Mouse (Mus musculus): Measurements from ENCODE around the gene Rara.
"Not testable (repeated sequence)": the region's sequence is repeated elsewhere in the genome, so short reads cannot be mapped to it uniquely, and the experiment has no call there.

Gene Rara

DNA sequence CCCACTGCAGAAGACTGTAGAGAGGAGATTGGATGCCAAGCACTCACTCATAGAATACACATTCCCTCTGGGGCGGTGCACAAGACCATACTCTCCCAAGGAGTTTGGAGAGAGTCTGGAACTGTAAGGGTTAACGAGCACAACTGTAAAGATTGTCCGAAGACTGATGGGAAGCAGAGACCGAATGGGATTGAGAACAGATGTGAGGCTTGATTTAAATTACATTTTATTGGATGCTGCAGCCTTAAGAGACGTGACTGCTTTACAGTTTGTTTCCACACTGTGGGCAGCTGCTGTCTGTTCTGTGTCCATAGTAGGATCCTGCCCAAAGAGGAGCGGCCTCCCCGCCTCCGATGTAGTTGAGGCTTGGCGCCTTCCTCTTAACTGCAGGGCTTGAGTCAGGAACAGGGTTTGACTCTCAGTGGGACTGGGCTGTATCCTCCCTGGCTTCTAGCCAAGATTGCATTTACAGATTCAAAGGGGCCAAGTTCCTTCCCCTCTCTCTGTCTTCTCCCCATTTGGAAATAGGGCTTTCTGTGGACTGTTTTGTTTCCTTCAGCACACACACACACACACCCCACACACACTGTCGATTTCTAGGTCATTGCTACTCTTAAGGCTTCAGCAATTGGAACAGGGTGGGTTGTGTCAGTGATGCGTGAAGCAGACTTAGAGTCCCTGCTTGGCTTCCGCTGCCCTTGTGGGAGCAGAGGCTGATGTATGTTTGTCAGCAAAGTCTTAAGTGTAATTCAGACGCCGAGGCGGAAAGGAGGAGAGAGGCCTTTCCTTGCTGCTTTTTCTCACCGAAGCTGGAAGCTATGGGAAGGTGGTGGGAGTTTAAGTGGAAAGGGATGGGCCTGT is 4.5 kb upstream of the Rara start:
- DNase-seq (ENCODE audit: low spot score in 2 of 2), result not testable (repeated sequence)

- DNase-seq (ENCODE audit: low spot score in 2 of 2), result no peak
Measured at GRCm38 (mm10) chr11:98924633-98925175, 2.9 kb upstream of the Rara start.

GRCm38 (mm10) chr11:98925265-98925721 is 2.3 kb upstream of the Rara start:
- peak; percentile 79 to 82 for DNase-seq (ENCODE audit: low spot score in 2 of 2)

DNA sequence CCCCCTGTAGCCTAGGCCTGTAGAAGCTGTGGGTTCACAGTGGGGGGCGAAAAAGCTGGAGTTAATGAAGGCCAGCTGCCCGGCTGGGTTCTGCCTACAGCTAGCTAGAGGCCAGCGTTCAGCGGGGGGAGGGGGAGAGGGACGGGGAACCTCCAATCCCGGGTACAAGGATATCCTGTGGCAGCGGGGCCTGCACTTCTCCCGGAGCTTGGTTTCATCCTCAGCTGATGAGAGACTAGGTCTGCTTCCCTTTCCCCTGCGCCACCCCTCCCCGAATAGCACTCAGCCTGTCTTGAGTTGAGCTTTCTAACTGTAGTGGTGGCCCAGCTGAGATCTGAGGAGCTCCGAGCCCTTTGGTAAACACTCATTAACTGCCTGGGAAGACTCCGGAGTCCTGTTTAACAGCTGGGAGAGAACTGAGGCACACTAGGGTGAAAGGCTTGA is 1.7 kb upstream of the Rara start:
- peak in 1 of 2 experiments; percentile 62 for DNase-seq (ENCODE audit: low spot score in 2 of 2)

GRCm38 (mm10) chr11:98926553-98926952 is 1.1 kb upstream of the Rara start:
- DNase-seq (ENCODE audit: low spot score in 2 of 2), result no peak

DNA sequence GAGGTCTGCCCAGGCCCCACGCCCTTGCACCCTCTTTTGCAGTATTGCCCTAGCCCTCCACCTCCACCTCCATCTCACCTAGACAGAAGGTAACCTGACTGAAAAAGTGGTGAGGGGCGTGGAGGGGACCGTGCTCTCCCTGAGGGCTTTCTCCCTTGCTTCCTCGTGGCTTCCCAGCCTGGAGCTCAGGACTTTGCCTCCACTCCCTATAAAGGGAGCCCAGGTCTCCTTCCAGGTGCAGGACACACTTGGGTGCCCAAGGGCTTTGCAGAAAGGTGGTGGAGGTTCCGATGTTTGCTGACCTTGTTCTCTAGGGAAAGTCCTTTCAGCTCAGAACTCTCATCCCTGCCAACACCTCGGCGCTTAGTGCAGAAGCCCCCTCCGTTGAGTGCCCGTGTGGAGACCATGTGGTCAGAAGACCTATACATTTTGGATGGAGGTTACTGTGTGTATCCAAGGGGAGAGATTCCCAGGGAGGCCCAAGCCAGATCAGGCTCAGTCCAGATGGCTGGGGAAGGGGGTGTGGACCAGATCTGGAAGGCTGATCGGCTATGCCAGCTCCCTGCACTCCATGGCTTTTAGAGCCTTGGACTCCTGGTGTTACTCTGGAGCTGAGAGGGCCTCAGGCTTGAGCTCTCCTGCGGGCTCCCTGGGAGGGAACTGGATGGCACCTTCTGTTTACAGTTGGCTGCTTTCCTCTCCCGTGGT is 722 bp downstream of the Rara start:
- DNase-seq (ENCODE audit: low spot score in 2 of 2), result no peak

DNA sequence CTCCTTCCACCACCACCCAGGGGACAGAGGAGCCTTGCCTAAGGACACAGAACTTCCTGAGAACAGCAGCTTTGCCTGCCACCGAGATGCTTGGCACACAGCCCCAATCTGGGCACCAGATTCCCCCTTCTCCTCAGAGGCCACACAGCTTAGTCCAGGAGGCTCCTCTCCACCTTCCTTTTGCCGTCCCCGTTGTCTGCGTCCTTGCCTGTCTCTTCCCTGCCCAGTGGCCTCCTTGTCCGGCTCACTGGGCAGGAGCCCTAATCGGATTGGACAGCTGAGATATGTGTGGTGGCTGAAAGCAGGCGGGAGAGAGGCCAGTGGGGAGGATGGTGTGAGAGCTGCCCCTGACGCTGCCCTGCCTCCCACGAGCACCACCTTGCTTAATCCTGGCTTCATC is 1.9 kb downstream of the Rara start:
- no peak for DNase-seq (ENCODE audit: low spot score in 2 of 2)

GRCm38 (mm10) chr11:98930127-98930601 is 2.5 kb downstream of the Rara start:
- no peak for DNase-seq (ENCODE audit: low spot score in 2 of 2)

DNA sequence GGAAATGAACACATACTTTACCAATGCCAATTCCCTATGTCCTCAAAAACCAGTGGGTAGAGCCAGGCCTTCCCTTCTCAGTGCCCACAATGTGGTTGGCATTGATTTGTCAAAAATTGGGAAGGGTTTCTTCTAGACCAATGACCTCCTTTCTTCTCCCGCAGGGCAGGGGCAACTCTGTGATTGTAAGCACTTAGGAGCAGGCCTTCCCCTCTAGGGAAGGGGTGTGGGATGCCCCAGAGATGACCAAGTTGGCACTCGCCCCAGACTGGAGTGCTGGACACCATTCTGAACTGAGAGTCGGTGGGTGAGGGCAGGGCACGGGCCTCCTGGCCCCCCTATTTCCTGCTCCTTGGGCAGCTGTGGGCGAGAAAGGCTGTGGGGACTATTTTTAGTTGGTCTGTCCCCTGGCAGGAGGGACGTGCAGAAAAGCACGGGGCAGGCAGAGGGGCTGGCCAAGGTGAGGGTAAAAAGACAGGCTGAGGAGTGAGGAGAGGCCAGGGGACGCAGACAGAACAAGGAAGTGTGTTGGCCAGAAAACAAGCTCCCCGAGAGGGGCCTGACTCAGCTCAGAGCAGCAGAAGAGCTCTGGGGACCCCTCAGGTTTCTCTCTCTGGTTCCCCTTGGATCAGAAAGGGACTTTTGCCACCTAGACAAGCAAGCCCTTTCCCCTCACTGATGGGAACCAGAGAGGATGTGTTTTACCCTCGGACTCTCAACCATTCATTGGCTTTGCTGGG is 3.3 kb downstream of the Rara start:
- no peak for DNase-seq (ENCODE audit: low spot score in 2 of 2)

DNA sequence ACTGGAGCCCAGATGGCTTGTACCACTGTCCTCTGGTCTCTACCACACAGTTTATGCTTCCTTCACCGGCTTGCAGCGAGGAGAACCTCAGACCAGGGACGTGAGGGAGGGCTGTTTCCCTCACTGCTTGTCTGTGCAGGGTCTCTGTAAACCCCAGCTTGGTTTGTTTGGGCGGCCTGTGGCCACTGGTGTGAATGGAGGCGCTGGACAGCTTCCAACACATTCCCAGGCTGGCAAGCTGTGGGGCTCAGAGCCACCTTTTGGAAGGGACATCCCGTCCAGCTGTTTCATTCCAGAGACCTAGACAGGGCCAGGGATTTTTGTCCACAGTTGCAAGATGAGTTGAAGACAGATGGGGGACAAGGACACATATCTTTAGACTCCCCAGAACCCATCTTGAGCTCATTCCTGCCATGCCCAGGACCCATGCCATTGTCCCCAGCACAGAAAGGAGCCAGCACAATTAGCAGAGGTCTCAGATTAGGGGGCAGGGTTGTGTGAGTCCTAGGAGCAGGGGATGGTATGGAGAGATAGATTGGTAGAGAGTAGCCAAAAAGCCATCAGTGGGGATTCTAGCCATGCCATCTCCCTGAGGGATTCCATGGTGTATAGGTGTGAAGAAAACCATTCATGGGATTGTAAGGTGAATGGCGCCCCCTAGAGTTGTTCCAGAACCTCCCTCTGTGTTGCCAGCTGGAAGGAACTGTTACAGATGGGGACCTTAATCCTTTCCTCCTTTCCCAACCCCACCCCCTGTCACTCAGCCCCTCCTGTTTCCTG is 4.1 kb downstream of the Rara start:
- peak; percentile 70 to 71 for DNase-seq (ENCODE audit: low spot score in 2 of 2)

- DNase-seq (ENCODE audit: low spot score in 2 of 2), result peak in 1 of 2 experiments; percentile 41
Measured at GRCm38 (mm10) chr11:98932293-98933091, 4.9 kb downstream of the Rara start.

- peak; percentile 68 for DNase-seq (ENCODE audit: low spot score in 2 of 2)
Measured at GRCm38 (mm10) chr11:98933151-98933550, 5.5 kb downstream of the Rara start.

- DNase-seq (ENCODE audit: low spot score in 2 of 2), result not testable (repeated sequence)
Measured at GRCm38 (mm10) chr11:98933847-98934246, 6.2 kb downstream of the Rara start.

DNA sequence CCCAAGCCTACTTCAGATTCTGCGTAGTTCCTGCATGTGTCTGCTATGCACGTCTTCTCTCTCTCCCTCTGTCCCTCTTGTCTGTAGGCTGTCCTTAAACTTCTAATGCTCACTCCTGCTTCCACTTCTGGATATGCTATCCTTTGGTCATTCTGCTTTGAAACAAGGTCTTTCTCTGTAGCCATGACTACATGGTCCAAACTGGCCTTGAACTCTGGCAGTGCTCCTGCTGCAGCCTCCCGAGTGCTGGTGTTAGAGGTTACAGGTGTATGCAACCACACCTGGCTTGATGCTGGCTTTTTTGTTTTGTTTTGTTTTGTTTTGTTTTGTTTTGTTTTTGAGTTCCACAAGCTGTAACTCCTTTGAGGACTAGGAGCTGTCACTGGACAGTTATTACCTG is 6.7 kb downstream of the Rara start:
- DNase-seq (ENCODE audit: low spot score in 2 of 2), result no peak

DNA sequence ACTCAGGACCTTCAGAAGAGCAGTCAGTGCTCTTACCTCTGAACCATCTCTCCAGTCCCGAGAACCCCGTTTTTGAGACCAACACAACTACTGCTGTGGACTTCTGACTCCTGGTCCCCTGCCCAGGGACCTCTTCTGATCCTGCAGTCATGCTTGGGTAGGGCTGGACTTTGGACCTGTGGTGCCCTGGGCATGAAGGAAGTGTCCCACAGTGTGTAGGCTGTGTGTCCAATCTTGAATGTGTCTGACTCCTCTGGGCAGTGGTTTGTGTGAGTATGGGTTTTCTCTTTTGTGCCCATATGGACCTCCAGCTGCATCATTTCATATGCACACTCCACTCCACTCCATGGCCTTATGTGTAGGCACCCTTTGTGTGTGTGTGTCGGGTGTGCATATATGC is 7.5 kb downstream of the Rara start:
- DNase-seq (ENCODE audit: low spot score in 2 of 2), result peak in 1 of 2 experiments; percentile 24

- DNase-seq (ENCODE audit: low spot score in 2 of 2), result peak in 1 of 2 experiments; percentile 43
Measured at GRCm38 (mm10) chr11:98936170-98936569, 8.6 kb downstream of the Rara start.

GRCm38 (mm10) chr11:98936606-98937409 is 9.2 kb downstream of the Rara start:
- DNase-seq (ENCODE audit: low spot score in 2 of 2), result peak in 1 of 2 experiments; percentile 33

DNA sequence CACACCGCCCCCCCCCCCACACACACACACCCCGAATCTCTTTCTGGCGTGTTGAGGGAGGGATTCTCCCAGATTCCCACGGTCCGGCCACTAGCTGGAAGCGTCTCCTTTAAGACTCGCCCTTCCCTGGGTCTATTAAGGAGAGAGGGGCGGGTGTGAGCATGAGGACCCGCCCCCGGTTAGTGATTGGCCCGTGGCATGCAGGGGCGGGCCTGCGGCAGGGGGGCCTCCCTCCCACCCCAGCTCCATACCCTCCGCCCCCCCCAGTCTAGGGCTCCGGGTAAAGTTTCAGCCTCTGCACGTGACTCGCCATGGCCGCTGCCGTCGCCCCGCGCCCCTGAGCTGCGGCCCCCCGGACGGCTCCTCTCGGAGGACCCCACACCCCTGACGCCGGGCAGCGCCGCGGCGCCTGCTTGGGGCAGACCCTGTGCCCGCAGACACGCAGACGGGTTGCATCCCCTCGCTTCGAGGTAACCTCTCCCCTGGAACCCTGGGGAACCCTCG is 9.8 kb downstream of the Rara start:
- peak; percentile 85 to 90 for DNase-seq (ENCODE audit: low spot score in 2 of 2)
